Mouse (Mus musculus) heart, postnatal 0 days (tissue): Measurements from ENCODE around the gene Tmem181a. TPM values are rescaled to one million over a fixed set of nuclear protein-coding genes. Genes with fewer than 3 reads are reported as not detected.
A peak's percentile ranks its signal among the peaks of the same experiment; 100 is the strongest.
"Not testable (repeated sequence)": the region's sequence is repeated elsewhere in the genome, so short reads cannot be mapped to it uniquely, and the experiment has no call there.

ENCODE experiments used
- ATAC-seq: fragments of 200-750 bp; cut with Nextera tagmentation; 2 replicates; pipeline ENCODE4 v1.8.0; 2017; ENCODE audit warnings: low read depth, moderate number of reproducible peaks, moderate library complexity; ENCODE audit not compliant: insufficient read depth
- DNase-seq: peaks from one replicate; pipeline ENCODE4 v3.0.0-alpha.2; 2016; ENCODE audit warnings: low spot score
- H3K27ac ChIP-seq: fragments of 300-500 bp; sonication (generic); 2 replicates; pipeline ENCODE4 v1.5.1; 2014; ENCODE audit warnings: low read depth, mild to moderate bottlenecking
- H3K27me3 ChIP-seq: fragments of 300-500 bp; sonication (generic); 2 replicates; pipeline ENCODE4 v1.6.1; 2014; ENCODE audit warnings: low read length, mixed read lengths; ENCODE audit not compliant: control insufficient read depth, insufficient read depth
- H3K36me3 ChIP-seq: fragments of 300-500 bp; sonication (generic); replicated peaks from 2 replicates; pipeline ENCODE4 v1.6.1; 2014; ENCODE audit warnings: low read length, mixed read lengths; ENCODE audit not compliant: control insufficient read depth, insufficient read depth
- H3K4me1 ChIP-seq: fragments of 300-500 bp; sonication (generic); 2 replicates; pipeline ENCODE4 v1.6.1; 2014; ENCODE audit warnings: antibody characterized with exemption; ENCODE audit not compliant: control insufficient read depth, insufficient read depth
- H3K4me2 ChIP-seq: fragments of 300-500 bp; sonication (generic); 2 replicates; pipeline ENCODE4 v1.6.1; 2014; ENCODE audit warnings: low read depth, mild to moderate bottlenecking, low read length, moderate library complexity
- H3K4me3 ChIP-seq: fragments of 300-500 bp; sonication (generic); 2 replicates; pipeline ENCODE4 v1.5.1; 2014; ENCODE audit warnings: low read depth, low read length
- H3K9ac ChIP-seq: fragments of 300-500 bp; sonication (generic); replicated peaks from 2 replicates; pipeline ENCODE4 v1.6.1; 2014; ENCODE audit warnings: low read depth, low read length, mixed read lengths
- H3K9me3 ChIP-seq: fragments of 300-500 bp; sonication (generic); replicated peaks from 2 replicates; pipeline ENCODE4 v1.6.1; 2016; ENCODE audit warnings: low read length; ENCODE audit not compliant: control insufficient read depth
- WGBS: fragments of 180-500 bp; shearing (Covaris S2); extraction: QIAGEN DNeasy Blood & Tissue Kit; methylation state at CpG from one replicate; pipeline ENCODE4 v1.1.7; 2014; 5-methylcytosine and 5-hydroxymethylcytosine counted together
- polyA plus RNA-seq: library from polyadenylated mRNA; unstranded; fragments of >200 nt; fragmentation: Nextera tagmentation; extraction: Ambion mirVana; gene quantifications from 2 replicates; pipeline ENCODE4 v1.2.1, GENCODE M21; 2015
- total RNA-seq: library from RNA; depleted of rRNA; stranded (reverse); fragments of >200 nt; gene quantifications from 2 replicates; pipeline ENCODE4 v1.2.3, GENCODE M21; 2014; ENCODE audit warnings: low replicate concordance

Tmem181a gene
- total and polyA plus RNA-seq, 2 experiments from 2014 or later, result 12.0 to 17.9 TPM

- peak overlapping the region; percentile 62 for H3K4me3 ChIP-seq
- H3K9me3 ChIP-seq, H3K36me3 ChIP-seq, H3K27me3 ChIP-seq, H3K4me1 ChIP-seq, H3K27ac ChIP-seq: not testable (repeated sequence)
- peak overlapping the region; percentile 66 for H3K9ac ChIP-seq
- peak overlapping the region; percentile 61 for H3K4me2 ChIP-seq
- 1% methylated on average over 25 of the region's 25 CpGs for WGBS
- ATAC-seq (peak; percentile 9; the same call in 1 of the 2 replicates), DNase-seq (peak; percentile 6)
Observed at GRCm38 (mm10) chr17:6270840-6271239, 14.2 kb downstream of the Tmem181a start.

GRCm38 (mm10) chr17:6271970-6272369 lies 15.3 kb downstream of the Tmem181a start:
- H3K4me1 ChIP-seq, ATAC-seq, DNase-seq, H3K27ac ChIP-seq, H3K27me3 ChIP-seq, H3K9ac ChIP-seq, H3K36me3 ChIP-seq, H3K4me2 ChIP-seq, H3K9me3 ChIP-seq, H3K4me3 ChIP-seq: not testable (repeated sequence)
- 72% methylated on average over 5 of the region's 6 CpGs for WGBS

GRCm38 (mm10) chr17:6274693-6275092 lies 18.0 kb downstream of the Tmem181a start:
- 89% methylated on average over 4 of the region's 6 CpGs for WGBS

GRCm38 (mm10) chr17:6279205-6279604 lies 22.5 kb downstream of the Tmem181a start:
- not testable (repeated sequence) for H3K27me3 ChIP-seq, H3K4me3 ChIP-seq, H3K4me1 ChIP-seq, H3K9me3 ChIP-seq, H3K4me2 ChIP-seq, DNase-seq, ATAC-seq, H3K27ac ChIP-seq, H3K9ac ChIP-seq, H3K36me3 ChIP-seq
- 63% methylated on average over 8 of the region's 8 CpGs for WGBS

More at GRCm38 (mm10) chr17:6274693-6275092, 18.0 kb downstream of the Tmem181a start:
- H3K27me3 ChIP-seq, H3K4me1 ChIP-seq, H3K4me3 ChIP-seq, H3K9ac ChIP-seq, ATAC-seq, H3K27ac ChIP-seq, H3K9me3 ChIP-seq, DNase-seq, H3K36me3 ChIP-seq, H3K4me2 ChIP-seq: not testable (repeated sequence)

GRCm38 (mm10) chr17:6279772-6280171 lies 23.1 kb downstream of the Tmem181a start:
- not testable (repeated sequence) for H3K9me3 ChIP-seq, H3K4me1 ChIP-seq, H3K36me3 ChIP-seq, H3K4me3 ChIP-seq, H3K9ac ChIP-seq, H3K4me2 ChIP-seq, DNase-seq, H3K27ac ChIP-seq, H3K27me3 ChIP-seq, ATAC-seq
- WGBS, result 85% methylated on average over 6 of the region's 10 CpGs

- not testable (repeated sequence) for DNase-seq
Observed at GRCm38 (mm10) chr17:6280513-6280912, 23.9 kb downstream of the Tmem181a start.

GRCm38 (mm10) chr17:6283137-6283536 lies 26.5 kb downstream of the Tmem181a start:
- not testable (repeated sequence) for ATAC-seq, H3K4me3 ChIP-seq, H3K36me3 ChIP-seq, H3K9ac ChIP-seq, H3K9me3 ChIP-seq, H3K27me3 ChIP-seq, H3K27ac ChIP-seq, H3K4me1 ChIP-seq, DNase-seq, H3K4me2 ChIP-seq
- 93% methylated on average over 7 of the region's 10 CpGs for WGBS

More at GRCm38 (mm10) chr17:6280513-6280912, 23.9 kb downstream of the Tmem181a start:
- not testable (repeated sequence) for H3K4me2 ChIP-seq, H3K27me3 ChIP-seq, H3K9ac ChIP-seq, H3K36me3 ChIP-seq, H3K27ac ChIP-seq, H3K4me3 ChIP-seq, H3K4me1 ChIP-seq, H3K9me3 ChIP-seq, ATAC-seq
- WGBS, result 90% methylated on average over 16 of the region's 19 CpGs

GRCm38 (mm10) chr17:6286169-6286568 lies 29.5 kb downstream of the Tmem181a start:
- H3K4me1 ChIP-seq, H3K4me2 ChIP-seq, DNase-seq, H3K9me3 ChIP-seq, ATAC-seq, H3K27ac ChIP-seq, H3K4me3 ChIP-seq, H3K27me3 ChIP-seq, H3K36me3 ChIP-seq, H3K9ac ChIP-seq: not testable (repeated sequence)
- 95% methylated on average over 5 of the region's 5 CpGs for WGBS

- not testable (repeated sequence) for H3K4me1 ChIP-seq, H3K27me3 ChIP-seq, H3K9me3 ChIP-seq, H3K4me3 ChIP-seq, DNase-seq, H3K27ac ChIP-seq, H3K36me3 ChIP-seq, H3K4me2 ChIP-seq, H3K9ac ChIP-seq, ATAC-seq
- WGBS, result 95% methylated on average over 9 of the region's 12 CpGs
Observed at GRCm38 (mm10) chr17:6289045-6289444, 32.4 kb downstream of the Tmem181a start.
